Mouse (Mus musculus) midbrain, embryonic 11.5 days (tissue): ENCODE measurements around the gene Rnf123. TPM values are rescaled to one million over a fixed set of nuclear protein-coding genes. Genes with fewer than 3 reads are reported as not detected.

ENCODE experiments used
- ATAC-seq: fragments of 200-750 bp; cut with Nextera tagmentation; 2 replicates; pipeline ENCODE4 v1.8.0; 2017; ENCODE audit warnings: moderate TSS enrichment, moderate library complexity; ENCODE audit not compliant: low FRiP score
- DNase-seq: peaks from one replicate; pipeline ENCODE4 v3.0.0; 2015; ENCODE audit warnings: low spot score; ENCODE audit errors: missing footprints
- H3K27ac ChIP-seq: fragments of 300-500 bp; sonication (generic); 2 replicates; pipeline ENCODE4 v1.5.1; 2014; ENCODE audit warnings: low read depth, low read length
- H3K27me3 ChIP-seq: fragments of 300-500 bp; sonication (generic); 2 replicates; pipeline ENCODE4 v1.6.1; 2014; ENCODE audit warnings: mild to moderate bottlenecking, low read length, moderate library complexity, mixed read lengths; ENCODE audit not compliant: control insufficient read depth, insufficient read depth
- H3K36me3 ChIP-seq: fragments of 300-500 bp; sonication (generic); 2 replicates; pipeline ENCODE4 v1.6.1; 2014; ENCODE audit warnings: mild to moderate bottlenecking, low read length, moderate library complexity, mixed read lengths; ENCODE audit not compliant: control insufficient read depth, insufficient read depth
- H3K4me1 ChIP-seq: fragments of 300-500 bp; sonication (generic); 2 replicates; pipeline ENCODE4 v1.6.1; 2014; ENCODE audit warnings: low read length; ENCODE audit not compliant: control insufficient read depth, insufficient read depth
- H3K4me2 ChIP-seq: fragments of 300-500 bp; sonication (generic); 2 replicates; pipeline ENCODE4 v1.6.1; 2014; ENCODE audit warnings: mild to moderate bottlenecking, moderate library complexity
- H3K4me3 ChIP-seq: fragments of 300-500 bp; sonication (generic); 2 replicates; pipeline ENCODE4 v1.5.1; 2014; ENCODE audit warnings: low read depth, low read length
- H3K9ac ChIP-seq: fragments of 300-500 bp; sonication (generic); 2 replicates; pipeline ENCODE4 v1.6.1; 2014; ENCODE audit warnings: low read length
- H3K9me3 ChIP-seq: fragments of 300-500 bp; sonication (generic); 2 replicates; pipeline ENCODE4 v1.6.1; 2016; ENCODE audit warnings: low read length; ENCODE audit not compliant: control insufficient read depth
- WGBS: fragments of 180-500 bp; shearing (Covaris S2); extraction: QIAGEN DNeasy Blood & Tissue Kit; methylation state at CpG from one replicate; pipeline ENCODE4 v1.1.7; 2014; 5-methylcytosine and 5-hydroxymethylcytosine counted together
- polyA plus RNA-seq: library from polyadenylated mRNA; unstranded; fragments of >200 nt; fragmentation: Nextera tagmentation; extraction: Ambion mirVana; gene quantifications from 2 replicates; pipeline ENCODE4 v1.2.1, GENCODE M21; 2014

Rnf123 gene
- polyA plus RNA-seq, 1 experiment from 2014 or later: 29.2 TPM

DNA sequence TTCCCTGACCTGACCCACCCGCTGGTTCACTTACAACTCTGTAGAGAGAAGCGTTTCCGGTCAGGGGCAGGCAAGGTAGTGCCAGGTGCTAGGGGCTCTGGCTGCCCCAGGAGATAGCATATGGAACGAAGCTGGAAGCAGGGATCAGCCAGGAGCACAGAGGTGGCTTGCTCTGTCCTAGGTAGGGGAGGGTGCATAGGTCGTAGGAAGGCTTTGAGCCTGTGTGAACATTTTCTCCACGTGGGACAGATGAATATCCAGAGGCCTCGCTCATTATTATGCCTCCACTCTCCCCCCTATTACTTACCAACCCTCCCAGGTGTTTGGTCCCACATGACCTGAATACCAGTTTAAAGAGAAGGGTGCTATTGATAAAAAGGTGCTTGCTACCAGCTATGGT, 30.7 kb downstream of the Rnf123 start:
- no peak overlapping the region for H3K4me3 ChIP-seq
- no peaks in the 10 kb centered on the region for H3K27me3 ChIP-seq
- peaks cover 8% of the 10 kb centered on the region; the same call in 1 of the 2 replicates for H3K36me3 ChIP-seq
- H3K4me2 ChIP-seq: no peak overlapping the region
- DNase-seq: no peak
- no peak overlapping the region for H3K9ac ChIP-seq
- no peak overlapping the region for H3K27ac ChIP-seq
- ATAC-seq: no peak
- H3K4me1 ChIP-seq: peaks cover 17% of the 10 kb centered on the region
- H3K9me3 ChIP-seq: no peaks in the 10 kb centered on the region
- WGBS: 70% methylated on average over 7 of the region's 7 CpGs

DNA sequence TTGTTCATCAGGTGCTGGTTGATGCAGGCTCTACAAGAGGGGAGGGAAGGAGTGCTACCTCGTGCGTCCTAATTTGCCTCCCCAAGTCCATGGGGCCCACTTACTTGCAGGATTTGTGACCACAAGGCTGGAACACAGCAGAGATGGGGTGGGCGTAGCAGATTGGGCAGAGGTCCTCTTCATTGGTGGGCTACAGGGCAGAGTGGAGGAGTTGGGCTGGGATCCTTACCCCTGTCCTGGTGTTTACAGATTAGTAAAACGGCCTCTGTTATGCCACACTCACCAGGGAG, 31.3 kb downstream of the Rnf123 start:
- H3K9ac ChIP-seq: no peak overlapping the region
- H3K4me2 ChIP-seq: no peak overlapping the region
- 83% methylated on average over 4 of the region's 4 CpGs for WGBS
- peaks cover 8% of the 10 kb centered on the region; the same call in 1 of the 2 replicates for H3K36me3 ChIP-seq
- H3K4me3 ChIP-seq: no peak overlapping the region
- no peak for DNase-seq
- no peak overlapping the region for H3K27ac ChIP-seq
- H3K27me3 ChIP-seq: no peaks in the 10 kb centered on the region
- no peaks in the 10 kb centered on the region for H3K9me3 ChIP-seq
- no peak for ATAC-seq
- H3K4me1 ChIP-seq: peaks cover 17% of the 10 kb centered on the region

DNA sequence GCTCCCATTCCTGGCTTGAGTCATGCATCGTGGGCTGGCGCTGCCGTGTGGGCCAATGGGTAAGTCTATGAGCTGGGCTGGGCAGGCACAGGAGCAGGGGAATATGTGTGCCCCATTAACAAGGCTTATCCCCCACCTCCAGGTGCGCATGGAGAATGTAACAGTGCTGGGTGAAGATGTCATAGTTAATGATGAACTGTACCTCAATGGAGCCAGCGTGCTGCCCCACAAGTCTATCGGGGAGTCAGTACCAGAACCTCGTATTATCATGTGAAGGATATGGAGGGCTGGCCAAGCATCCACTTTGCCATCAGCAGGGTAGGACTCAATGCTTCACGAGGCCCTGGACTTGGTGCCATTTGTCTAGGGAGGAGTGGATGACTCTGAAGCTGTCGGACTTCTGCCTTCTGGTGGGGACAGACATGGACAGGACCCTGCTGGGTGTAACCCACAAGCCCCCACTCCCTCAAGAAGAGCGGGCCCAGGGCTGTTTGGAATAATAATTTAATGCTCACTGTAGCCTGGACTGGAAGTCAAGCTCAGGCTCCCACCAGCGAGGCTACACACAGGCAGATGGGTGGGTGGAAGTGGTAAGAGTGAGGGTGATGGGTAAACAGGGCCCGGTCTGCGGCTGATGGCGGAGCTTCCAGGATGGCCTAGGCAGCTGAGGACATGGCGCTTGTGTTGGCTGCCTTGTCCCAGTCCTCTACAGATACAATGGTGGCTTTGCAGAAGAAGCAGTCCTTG, 31.8 kb downstream of the Rnf123 start:
- no peak for DNase-seq
- Histone ChIP-seq H3K27me3 (no peaks in the 10 kb centered on the region), H3K4me1 (peaks cover 17% of the 10 kb centered on the region), H3K9me3 (no peaks in the 10 kb centered on the region), H3K4me2 (no peak overlapping the region), H3K36me3 (peaks cover 8% of the 10 kb centered on the region; the same call in 1 of the 2 replicates), H3K4me3 (no peak overlapping the region), H3K9ac (no peak overlapping the region), H3K27ac (no peak overlapping the region)
- 92% methylated on average over 15 of the region's 15 CpGs for WGBS
- no peak for ATAC-seq

DNA sequence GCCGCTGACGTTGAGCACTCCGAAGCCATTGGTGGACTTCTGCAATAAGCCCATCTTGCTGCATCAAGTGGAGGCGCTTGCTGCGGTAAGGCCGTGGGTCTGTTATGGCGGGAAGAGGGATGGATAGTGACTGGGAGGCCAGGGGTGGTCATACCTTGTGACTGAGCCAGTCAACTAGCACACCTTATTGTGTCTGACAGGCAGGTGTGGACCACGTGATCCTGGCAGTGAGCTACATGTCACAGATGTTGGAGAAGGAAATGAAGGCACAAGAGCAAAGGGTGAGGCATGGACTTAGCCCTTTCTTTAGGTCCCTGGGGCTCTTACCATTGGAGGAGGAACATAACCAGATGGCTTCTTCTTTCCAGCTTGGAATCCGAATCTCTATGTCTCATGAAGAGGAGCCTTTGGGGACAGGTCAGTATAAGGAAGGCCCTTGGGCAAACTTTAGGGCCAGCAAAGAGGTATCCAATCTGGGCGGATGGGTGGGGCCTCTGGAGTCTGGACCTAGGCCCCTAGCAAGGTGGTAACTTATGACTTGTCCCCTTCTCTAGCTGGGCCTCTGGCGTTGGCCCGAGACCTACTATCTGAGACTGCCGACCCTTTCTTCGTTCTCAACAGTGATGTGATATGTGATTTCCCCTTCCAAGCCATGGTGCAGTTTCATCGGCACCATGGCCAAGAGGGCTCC, 33.4 kb downstream of the Rnf123 start:
- H3K27me3 ChIP-seq: no peaks in the 10 kb centered on the region
- 0 out of 2 replicates have a peak overlapping the region, but pooled peaks have one; percentile 14 for H3K27ac ChIP-seq
- peak overlapping the region; percentile 87 for H3K4me2 ChIP-seq
- WGBS: 42% methylated on average over 15 of the region's 15 CpGs
- DNase-seq (no peak), ATAC-seq (no peak)
- H3K9me3 ChIP-seq: no peaks in the 10 kb centered on the region
- peak overlapping the region; percentile 75 for H3K9ac ChIP-seq
- peaks cover 17% of the 10 kb centered on the region for H3K4me1 ChIP-seq
- H3K4me3 ChIP-seq: peak overlapping the region; percentile 76
- peaks cover 16% of the 10 kb centered on the region for H3K36me3 ChIP-seq

DNA sequence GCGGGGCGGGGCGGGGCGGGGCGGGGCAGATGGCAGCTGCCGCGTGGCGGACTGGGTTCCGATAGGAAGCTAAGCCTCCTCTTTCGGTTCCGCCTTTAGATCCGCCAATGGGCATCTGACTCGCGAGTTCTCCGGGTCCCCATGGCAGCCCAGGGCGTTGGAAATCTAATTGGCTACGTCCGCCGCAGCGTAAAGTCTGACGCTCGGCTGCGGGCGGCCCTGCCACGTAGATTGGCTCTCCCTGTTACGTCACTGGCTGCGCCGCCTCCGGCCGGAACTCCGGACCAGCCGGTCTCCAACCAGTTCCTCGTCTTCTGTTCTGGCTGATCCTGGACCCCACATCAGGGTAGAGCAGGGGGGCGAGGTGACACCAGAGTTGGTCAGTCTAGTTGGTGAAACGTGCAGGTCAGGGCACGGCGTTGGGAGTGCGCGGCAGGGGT, 34.1 kb downstream of the Rnf123 start, which contains the start of gene Gmppb:
Gene Gmppb, plus strand, starts transcription at position 227 of the 440 bp plus-strand sequence.
- Histone ChIP-seq H3K4me3 (peak within 1 kb of the TSS; percentile 76), H3K27ac (peak within 1 kb of the TSS; percentile 48), H3K4me2 (peak within 1 kb of the TSS; percentile 87), H3K9me3 (no peaks in the 10 kb centered on the region), H3K27me3 (no peaks in the 10 kb centered on the region), H3K36me3 (peaks cover 14% of the 10 kb centered on the region), H3K9ac (peak within 1 kb of the TSS; percentile 75), H3K4me1 (peaks cover 17% of the 10 kb centered on the region)
- DNase-seq (peak; percentile 99), ATAC-seq (peak; percentile 96)
- WGBS: under 1% methylated on average over 39 of the region's 39 CpGs

DNA sequence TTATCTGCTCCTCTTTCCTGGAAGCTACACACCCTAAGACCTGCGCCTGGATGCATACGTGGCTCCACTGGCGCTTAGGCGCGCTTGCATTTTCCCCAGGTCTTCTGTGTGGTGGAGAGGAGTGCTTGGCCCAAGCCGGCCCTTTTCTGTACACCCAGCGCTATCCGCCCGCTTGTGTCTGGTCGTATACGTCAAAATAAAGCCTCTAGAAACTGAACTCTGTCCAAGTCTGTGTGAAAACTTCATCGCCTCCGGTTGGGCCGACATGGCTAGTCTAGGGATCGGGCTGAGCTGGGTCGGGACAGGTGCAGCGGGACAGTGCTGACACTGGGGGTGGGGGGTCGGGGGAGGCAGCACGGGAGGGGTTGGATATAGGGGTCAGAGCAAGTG, 34.6 kb downstream of the Rnf123 start:
- Histone ChIP-seq H3K9me3 (no peaks in the 10 kb centered on the region), H3K27me3 (no peaks in the 10 kb centered on the region), H3K27ac (peak overlapping the region; percentile 48; the same call in 1 of the 2 replicates), H3K4me3 (peak overlapping the region; percentile 76), H3K9ac (peak overlapping the region; percentile 58), H3K36me3 (peaks cover 14% of the 10 kb centered on the region), H3K4me2 (peak overlapping the region; percentile 87), H3K4me1 (peaks cover 17% of the 10 kb centered on the region)
- DNase-seq (peak; percentile 91), ATAC-seq (no peak; the same call in 1 of the 2 replicates)
- WGBS: 1% methylated on average over 19 of the region's 19 CpGs

DNA sequence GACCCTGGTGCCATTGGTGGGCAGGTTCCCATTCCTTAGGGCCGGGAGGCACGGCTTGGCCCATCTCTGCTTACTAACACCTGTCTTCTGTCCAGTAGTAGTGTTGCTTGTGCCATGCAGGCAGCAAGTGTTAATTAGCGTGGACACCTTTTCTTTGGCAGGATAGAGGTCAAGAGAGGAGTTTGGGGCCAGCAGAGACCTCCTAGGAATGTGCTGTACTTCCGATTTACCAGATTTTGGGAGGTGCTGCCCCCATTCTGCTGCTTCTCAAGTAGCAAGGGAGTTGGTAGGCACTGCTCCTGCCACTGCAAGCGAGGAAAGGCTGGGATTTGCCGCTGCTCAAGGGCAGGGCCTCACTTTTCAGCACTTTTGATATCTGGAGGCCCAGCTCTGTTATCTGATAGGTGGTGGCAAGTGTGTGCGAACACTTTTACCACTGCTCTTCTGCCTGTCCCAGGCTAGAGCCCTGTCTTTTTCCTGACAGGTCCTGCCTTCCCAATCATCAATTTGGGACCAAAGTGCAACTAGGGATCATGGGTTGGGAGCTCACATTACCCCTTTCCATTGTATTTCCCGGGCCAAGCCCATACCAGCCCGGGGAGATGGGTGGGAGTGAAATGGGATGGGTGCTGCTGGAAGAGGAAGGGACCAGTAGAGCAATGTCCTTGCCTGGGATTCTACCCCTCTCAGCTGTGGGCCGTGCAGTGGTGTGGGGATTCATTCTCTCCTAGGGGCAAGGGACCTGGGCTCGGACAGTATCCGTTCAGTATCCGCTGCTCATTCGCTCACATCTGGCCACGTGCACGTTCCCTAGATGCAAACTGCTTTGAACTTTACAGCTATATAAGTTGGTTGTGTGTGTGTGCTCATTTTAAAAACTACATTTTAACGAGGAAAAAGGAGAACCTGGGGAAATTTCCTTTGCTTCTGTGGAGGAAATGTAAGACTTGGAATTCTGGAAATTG, 35.3 kb downstream of the Rnf123 start:
- no peaks in the 10 kb centered on the region for H3K9me3 ChIP-seq

DNA sequence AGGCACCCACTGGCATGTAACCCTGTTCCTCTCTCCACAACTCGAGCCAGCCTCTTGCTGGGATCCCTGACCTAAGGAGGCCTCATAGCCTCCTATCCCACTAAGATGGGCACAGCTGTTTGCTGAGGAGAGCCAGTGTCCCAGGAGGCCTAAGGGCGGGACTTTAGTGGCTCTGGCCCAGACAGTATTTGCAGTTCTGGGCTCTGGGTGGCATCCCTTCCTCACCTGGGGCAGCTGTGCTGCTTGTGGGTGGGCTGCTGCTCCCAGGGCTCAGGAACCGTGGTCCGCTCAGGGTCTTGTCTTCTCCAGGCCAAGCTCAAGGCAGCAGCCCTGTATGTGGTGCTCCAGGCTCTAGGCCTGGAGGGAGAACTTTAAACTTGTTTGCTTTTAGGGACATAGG, 36.6 kb downstream of the Rnf123 start:
- no peak overlapping the region for H3K4me3 ChIP-seq
- 82% methylated on average over 4 of the region's 4 CpGs for WGBS
- H3K36me3 ChIP-seq: peaks cover 14% of the 10 kb centered on the region
- H3K27ac ChIP-seq: no peak overlapping the region
- DNase-seq: no peak
- no peak overlapping the region for H3K9ac ChIP-seq
- no peak for ATAC-seq
- H3K27me3 ChIP-seq: no peaks in the 10 kb centered on the region
- no peaks in the 10 kb centered on the region for H3K9me3 ChIP-seq
- H3K4me1 ChIP-seq: peaks cover 14% of the 10 kb centered on the region
- no peak overlapping the region for H3K4me2 ChIP-seq

More for the DNA sequence above, 35.3 kb downstream of the Rnf123 start:
- 48% methylated on average over 17 of the region's 17 CpGs for WGBS
- H3K4me1 ChIP-seq: peaks cover 14% of the 10 kb centered on the region
- H3K4me2 ChIP-seq: peak overlapping the region; percentile 87
- ATAC-seq (no peak), DNase-seq (peak; percentile 84)
- H3K9ac ChIP-seq: peak overlapping the region; percentile 58; the same call in 1 of the 2 replicates
- H3K36me3 ChIP-seq: peaks cover 14% of the 10 kb centered on the region
- peak overlapping the region; percentile 76 for H3K4me3 ChIP-seq
- no peaks in the 10 kb centered on the region for H3K27me3 ChIP-seq
- H3K27ac ChIP-seq: peak overlapping the region; percentile 48; the same call in 1 of the 2 replicates
